Mouse (Mus musculus): ENCODE results near the gene Pgm5.

DNA sequence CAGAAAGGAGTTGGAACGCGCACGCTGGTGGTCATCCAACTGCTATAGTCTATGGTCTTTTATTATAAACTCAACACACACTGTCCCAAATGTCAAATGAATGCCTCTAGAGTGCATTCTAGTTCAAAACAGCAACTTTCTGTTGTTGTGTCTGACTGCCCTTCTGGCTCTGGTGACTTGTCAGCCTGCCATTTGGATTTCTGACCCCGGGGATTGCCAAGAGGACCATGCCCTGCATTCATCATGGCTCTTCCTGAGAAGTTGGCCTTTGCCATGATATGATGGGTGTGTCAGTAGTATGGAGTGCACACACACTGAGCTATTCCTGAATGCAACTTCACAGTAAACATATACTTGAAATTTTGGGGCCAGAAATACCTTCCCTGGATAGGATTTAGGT, 172.1 kb downstream of the Pgm5 start:
- TF ChIP-seq POLR2A (IDR thresholded peaks at IDR 0.05; ENCODE audit: borderline replicate concordance, low read depth, low read length) (no peak), CTCF (IDR thresholded peaks at IDR 0.05; ENCODE audit: low read depth, low read length) (no peak)

Data from bone marrow macrophage, adult 2 months (primary cell).